Mouse (Mus musculus): ENCODE results near the gene Klhl2. TPM values are rescaled to one million over a fixed set of nuclear protein-coding genes. Genes with fewer than 3 reads are reported as not detected.

Gene Klhl2
- polyA plus RNA-seq, 1 experiment from 2014 or later, result 37.4 TPM

DNA sequence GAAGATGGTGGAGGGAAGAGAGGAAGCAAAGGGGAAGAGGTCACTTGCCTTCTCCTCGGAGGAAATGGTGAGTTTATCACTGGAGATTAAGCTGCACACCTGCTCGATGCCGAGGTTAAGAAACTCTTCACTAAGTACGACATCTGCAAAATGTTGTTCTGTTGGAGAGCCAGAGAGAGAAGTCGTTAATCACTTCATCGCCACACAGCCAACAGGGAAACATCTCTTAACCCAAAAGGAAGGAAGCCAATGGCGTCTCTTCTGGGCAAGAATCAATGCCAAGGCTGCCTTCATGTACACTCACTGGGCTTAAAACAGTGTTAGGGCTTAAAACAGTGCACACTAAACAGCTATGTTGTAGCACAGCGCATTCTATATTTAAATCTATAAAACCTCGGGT, 85.7 kb downstream of the Klhl2 start:
- WGBS, result 80% methylated on average over 9 of the region's 9 CpGs
- Histone ChIP-seq H3K4me1 (0 out of 2 replicates have a peak, but pooled peaks cover 6% of the 10 kb centered on the region), H3K4me3 (replicated peaks) (no peak overlapping the region), H3K9ac (replicated peaks) (no peak overlapping the region), H3K36me3 (0 out of 2 replicates have a peak, but pooled peaks cover 5% of the 10 kb centered on the region), H3K27ac (replicated peaks) (no peak overlapping the region), H3K9me3 (replicated peaks) (no peaks in the 10 kb centered on the region), H3K4me2 (no peak overlapping the region), H3K27me3 (replicated peaks) (no peaks in the 10 kb centered on the region)
- ATAC-seq (ENCODE audit: low FRiP score), result no peak

DNA sequence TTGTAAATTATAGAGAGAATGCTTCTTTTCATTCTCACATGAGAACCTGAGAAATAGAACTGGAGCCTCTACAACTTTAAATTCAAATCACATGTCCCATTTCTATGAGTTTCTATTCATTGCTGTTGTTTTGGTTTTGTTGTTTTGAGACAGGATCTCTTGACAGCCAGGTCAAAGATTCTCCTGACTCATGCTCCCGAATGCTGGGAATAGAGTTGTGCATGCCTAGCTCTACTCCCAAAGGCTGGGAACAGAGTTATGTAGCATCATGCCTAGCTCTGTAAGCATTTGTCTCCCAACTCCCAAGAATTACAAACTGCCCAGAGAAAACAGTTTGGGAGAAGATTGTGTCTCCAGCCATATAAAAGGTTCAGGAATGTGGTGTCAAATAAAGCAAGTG, 87.1 kb downstream of the Klhl2 start:
- no peak overlapping the region for H3K27ac ChIP-seq (replicated peaks)

GRCm38 (mm10) chr8:64761430-64761829, 88.4 kb downstream of the Klhl2 start:
- peak; percentile 61; the same call in 1 of the 2 replicates for ATAC-seq (ENCODE audit: low FRiP score)
- 53% methylated on average over 8 of the region's 8 CpGs for WGBS

More for the DNA sequence above, 87.1 kb downstream of the Klhl2 start:
- H3K4me2 ChIP-seq, result no peak overlapping the region
- no peaks in the 10 kb centered on the region for H3K27me3 ChIP-seq (replicated peaks)
- H3K4me1 ChIP-seq, result 0 out of 2 replicates have a peak, but pooled peaks cover 6% of the 10 kb centered on the region
- H3K4me3 ChIP-seq (replicated peaks), result no peak overlapping the region
- no peak for ATAC-seq (ENCODE audit: low FRiP score)
- H3K36me3 ChIP-seq, result peaks cover 12% of the 10 kb centered on the region
- no peaks in the 10 kb centered on the region for H3K9me3 ChIP-seq (replicated peaks)
- 76% methylated on average over 1 of the region's 1 CpGs for WGBS
- no peak overlapping the region for H3K9ac ChIP-seq (replicated peaks)

GRCm38 (mm10) chr8:64757956-64758355, 91.9 kb downstream of the Klhl2 start:
- Histone ChIP-seq H3K4me3 (replicated peaks) (no peak overlapping the region), H3K27ac (replicated peaks) (no peak overlapping the region), H3K4me2 (no peak overlapping the region), H3K4me1 (0 out of 2 replicates have a peak, but pooled peaks cover 6% of the 10 kb centered on the region), H3K9me3 (replicated peaks) (no peaks in the 10 kb centered on the region), H3K36me3 (peaks cover 16% of the 10 kb centered on the region), H3K9ac (replicated peaks) (no peak overlapping the region), H3K27me3 (replicated peaks) (no peaks in the 10 kb centered on the region)
- ATAC-seq (ENCODE audit: low FRiP score), result no peak
- WGBS, result 95% methylated on average over 15 of the region's 15 CpGs

More at GRCm38 (mm10) chr8:64761430-64761829, 88.4 kb downstream of the Klhl2 start:
- no peaks in the 10 kb centered on the region for H3K27me3 ChIP-seq (replicated peaks)
- H3K4me2 ChIP-seq, result no peak overlapping the region
- no peak overlapping the region for H3K27ac ChIP-seq (replicated peaks)
- H3K4me3 ChIP-seq (replicated peaks), result no peak overlapping the region
- 0 out of 2 replicates have a peak, but pooled peaks cover 6% of the 10 kb centered on the region for H3K4me1 ChIP-seq
- H3K9ac ChIP-seq (replicated peaks), result no peak overlapping the region
- H3K9me3 ChIP-seq (replicated peaks), result no peaks in the 10 kb centered on the region
- peaks cover 13% of the 10 kb centered on the region for H3K36me3 ChIP-seq

DNA sequence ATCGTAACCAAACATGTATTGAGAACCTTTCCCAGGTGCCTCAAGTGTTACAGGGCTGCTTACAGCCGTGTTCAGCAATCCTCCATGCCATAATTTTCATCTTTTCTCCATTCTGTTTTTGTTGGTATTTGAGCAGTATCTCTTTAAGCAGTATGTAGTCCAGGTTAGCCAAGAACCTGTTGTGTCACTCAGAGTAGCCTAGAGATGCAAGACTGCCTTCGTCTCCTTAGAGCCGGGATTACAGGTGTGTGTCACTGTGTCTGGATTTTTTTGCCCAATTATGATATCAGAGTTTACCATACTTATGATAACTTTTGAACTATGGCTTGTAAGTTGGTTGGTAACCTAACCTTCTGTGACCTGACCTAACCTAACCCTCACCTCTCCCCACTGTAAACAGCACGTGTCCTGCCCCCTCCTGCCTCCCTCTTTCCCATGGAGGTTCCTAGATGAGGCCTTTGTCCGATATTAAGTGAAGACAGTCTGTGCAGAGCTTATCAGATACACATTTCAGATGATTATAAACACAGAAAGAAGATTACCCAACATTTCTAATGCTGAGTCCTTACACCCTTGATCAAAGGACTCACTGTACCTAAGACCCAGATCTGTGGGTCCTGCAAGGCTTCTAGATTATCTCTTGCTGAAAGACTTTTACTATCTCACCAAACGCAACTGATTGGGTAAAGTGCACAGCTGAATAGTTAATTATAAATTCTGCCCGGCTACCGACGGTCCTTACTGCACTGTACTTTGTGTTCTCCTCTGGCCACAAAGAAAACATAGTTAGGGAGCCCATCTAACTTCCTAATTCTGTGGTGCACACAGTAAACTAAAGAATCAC, 103.4 kb downstream of the Klhl2 start:
- Histone ChIP-seq H3K9me3 (replicated peaks) (no peaks in the 10 kb centered on the region), H3K4me3 (replicated peaks) (no peak overlapping the region), H3K27ac (replicated peaks) (no peak overlapping the region), H3K4me1 (no peaks in the 10 kb centered on the region), H3K36me3 (peaks cover 25% of the 10 kb centered on the region), H3K4me2 (no peak overlapping the region), H3K9ac (replicated peaks) (no peak overlapping the region), H3K27me3 (replicated peaks) (no peaks in the 10 kb centered on the region)
- ATAC-seq (ENCODE audit: low FRiP score), result no peak
- 91% methylated on average over 10 of the region's 10 CpGs for WGBS

DNA sequence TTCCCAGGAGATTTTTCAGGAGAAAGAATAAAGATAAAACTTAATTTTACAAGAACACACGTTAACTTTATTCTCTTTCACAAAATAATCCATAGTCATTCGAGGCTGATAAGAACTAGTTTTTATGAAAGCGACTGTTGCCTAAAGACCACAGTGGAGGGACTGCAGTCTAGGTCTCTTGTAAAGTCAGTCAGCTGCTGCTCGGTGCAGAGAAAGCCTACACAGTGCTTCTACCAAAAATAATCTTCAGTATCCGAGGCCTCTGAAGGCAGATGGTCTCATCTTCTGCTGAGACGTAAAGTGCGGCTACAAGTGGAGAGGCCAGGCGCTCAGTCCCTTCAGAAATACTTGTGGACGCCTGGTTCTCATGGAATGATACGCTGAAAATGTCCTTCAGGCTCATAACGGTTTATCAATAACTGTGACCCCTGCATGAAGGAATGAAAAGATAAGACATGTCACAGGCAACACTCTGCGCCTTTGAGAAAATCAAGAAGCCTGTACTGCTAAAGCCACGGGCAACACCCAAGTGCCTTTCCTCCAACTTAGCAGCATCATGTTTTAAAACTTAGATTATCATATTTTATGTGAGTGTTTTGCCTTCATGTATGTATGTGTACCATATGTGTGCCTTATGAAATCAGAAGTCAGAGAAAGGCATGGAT, 109.1 kb downstream of the Klhl2 start:
- no peak overlapping the region for H3K9ac ChIP-seq (replicated peaks)
- no peak overlapping the region for H3K27ac ChIP-seq (replicated peaks)
- H3K4me2 ChIP-seq, result no peak overlapping the region
- no peaks in the 10 kb centered on the region for H3K4me1 ChIP-seq
- no peak for ATAC-seq (ENCODE audit: low FRiP score)
- H3K9me3 ChIP-seq (replicated peaks), result no peaks in the 10 kb centered on the region
- no peak overlapping the region for H3K4me3 ChIP-seq (replicated peaks)
- H3K36me3 ChIP-seq, result no peaks in the 10 kb centered on the region
- 94% methylated on average over 13 of the region's 13 CpGs for WGBS
- no peaks in the 10 kb centered on the region for H3K27me3 ChIP-seq (replicated peaks)

GRCm38 (mm10) chr8:64738916-64739315, 110.9 kb downstream of the Klhl2 start:
- ATAC-seq (ENCODE audit: low FRiP score), result no peak
- no peaks in the 10 kb centered on the region for H3K27me3 ChIP-seq (replicated peaks)
- no peaks in the 10 kb centered on the region for H3K36me3 ChIP-seq
- H3K9me3 ChIP-seq (replicated peaks), result no peaks in the 10 kb centered on the region
- WGBS, result 72% methylated on average over 1 of the region's 1 CpGs
- no peak overlapping the region for H3K4me2 ChIP-seq
- peaks cover 8% of the 10 kb centered on the region; the same call in 1 of the 2 replicates for H3K4me1 ChIP-seq
- H3K27ac ChIP-seq (replicated peaks), result no peak overlapping the region
- no peak overlapping the region for H3K9ac ChIP-seq (replicated peaks)
- no peak overlapping the region for H3K4me3 ChIP-seq (replicated peaks)

DNA sequence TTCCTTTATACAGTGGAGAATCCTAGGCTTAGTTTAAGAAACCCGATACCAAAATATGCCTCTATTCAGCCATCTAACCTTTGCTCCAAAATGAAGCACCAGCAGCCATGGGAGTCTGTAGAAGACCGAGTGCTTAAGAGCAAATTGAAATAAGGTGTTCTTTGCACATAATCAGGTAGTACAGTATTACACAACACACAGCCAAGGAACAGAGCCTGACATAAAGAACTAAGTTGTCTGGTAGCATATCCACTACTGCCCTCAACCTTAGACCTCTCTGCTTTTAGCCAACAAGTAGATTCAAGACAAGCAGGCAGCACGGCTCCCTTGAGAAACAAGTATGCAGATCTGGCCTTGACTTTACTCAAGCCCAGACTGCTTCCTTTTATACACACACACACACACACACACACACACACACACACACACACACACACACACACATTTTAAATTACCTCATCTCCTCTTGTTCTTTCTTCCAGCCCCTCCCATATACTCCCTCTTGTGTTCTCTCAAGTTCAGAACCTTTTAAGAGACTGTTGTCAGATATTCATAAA, 113.0 kb downstream of the Klhl2 start:
- Histone ChIP-seq H3K4me1 (peaks cover 10% of the 10 kb centered on the region), H3K4me3 (replicated peaks) (no peak overlapping the region), H3K4me2 (no peak overlapping the region), H3K27me3 (replicated peaks) (no peaks in the 10 kb centered on the region), H3K9ac (replicated peaks) (no peak overlapping the region), H3K36me3 (no peaks in the 10 kb centered on the region), H3K9me3 (replicated peaks) (no peaks in the 10 kb centered on the region), H3K27ac (replicated peaks) (no peak overlapping the region)
- WGBS, result 90% methylated on average over 3 of the region's 3 CpGs
- ATAC-seq (ENCODE audit: low FRiP score), result no peak

GRCm38 (mm10) chr8:64735161-64735560, 114.7 kb downstream of the Klhl2 start:
- no peak overlapping the region for H3K4me2 ChIP-seq
- H3K9ac ChIP-seq (replicated peaks), result no peak overlapping the region
- H3K4me3 ChIP-seq (replicated peaks), result no peak overlapping the region
- H3K27ac ChIP-seq (replicated peaks), result no peak overlapping the region; the same call in 1 of the 2 replicates
- no peak for ATAC-seq (ENCODE audit: low FRiP score)
- 91% methylated on average over 8 of the region's 8 CpGs for WGBS
- H3K36me3 ChIP-seq, result peaks cover 7% of the 10 kb centered on the region
- H3K4me1 ChIP-seq, result peaks cover 25% of the 10 kb centered on the region
- H3K27me3 ChIP-seq (replicated peaks), result no peaks in the 10 kb centered on the region
- H3K9me3 ChIP-seq (replicated peaks), result no peaks in the 10 kb centered on the region

GRCm38 (mm10) chr8:64733271-64733943, 116.4 kb downstream of the Klhl2 start, which contains the start of gene Msmo1:
Gene Msmo1, minus strand, starts transcription at chr8:64733792.
- Histone ChIP-seq H3K27me3 (replicated peaks) (no peaks in the 10 kb centered on the region), H3K36me3 (peaks cover 9% of the 10 kb centered on the region), H3K4me1 (peaks cover 42% of the 10 kb centered on the region), H3K4me2 (peak within 1 kb of the TSS; percentile 61), H3K9me3 (replicated peaks) (no peaks in the 10 kb centered on the region), H3K4me3 (replicated peaks) (peak within 1 kb of the TSS; percentile 82), H3K27ac (replicated peaks) (peak within 1 kb of the TSS; percentile 94), H3K9ac (replicated peaks) (peak within 1 kb of the TSS; percentile 77)
- peak; percentile 99 for ATAC-seq (ENCODE audit: low FRiP score)
- 1% methylated on average over 60 of the region's 60 CpGs for WGBS

DNA sequence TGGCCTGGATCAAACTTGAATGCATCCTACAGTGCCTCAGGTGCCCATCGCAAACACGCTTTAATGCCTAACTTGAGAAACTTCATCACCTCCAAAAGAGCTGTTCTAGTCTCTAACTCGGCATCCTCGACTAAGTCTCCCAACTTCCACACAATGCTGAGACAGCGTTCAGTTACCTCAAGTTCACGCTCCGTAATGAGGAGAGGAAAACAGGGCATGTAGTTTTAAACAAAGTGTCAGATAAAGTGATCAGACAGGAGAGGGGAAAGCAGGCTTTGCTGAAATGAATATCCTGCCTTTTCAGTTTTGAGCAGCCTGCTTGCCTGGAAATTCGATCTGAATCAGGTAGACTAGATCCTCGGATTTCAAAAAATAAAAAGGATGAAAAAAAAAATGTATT, 117.2 kb downstream of the Klhl2 start:
- ATAC-seq (ENCODE audit: low FRiP score), result no peak
- Histone ChIP-seq H3K27ac (replicated peaks) (peak overlapping the region; percentile 94), H3K4me1 (peaks cover 48% of the 10 kb centered on the region)

More for the DNA sequence above, 117.2 kb downstream of the Klhl2 start:
- Histone ChIP-seq H3K4me2 (peak overlapping the region; percentile 61), H3K4me3 (replicated peaks) (peak overlapping the region; percentile 82), H3K9me3 (replicated peaks) (no peaks in the 10 kb centered on the region), H3K27me3 (replicated peaks) (no peaks in the 10 kb centered on the region), H3K9ac (replicated peaks) (peak overlapping the region; percentile 77), H3K36me3 (peaks cover 10% of the 10 kb centered on the region)
- 8% methylated on average over 9 of the region's 9 CpGs for WGBS
